Mouse (Mus musculus) liver, embryonic 14.5 days (tissue): ENCODE results near the gene Angptl8. TPM values are rescaled to one million over a fixed set of nuclear protein-coding genes. Genes with fewer than 3 reads are reported as not detected.
"Not testable (repeated sequence)": the region's sequence is repeated elsewhere in the genome, so short reads cannot be mapped to it uniquely, and the experiment has no call there.

ENCODE experiments used
- ATAC-seq: fragments of 200-750 bp; cut with Nextera tagmentation; 2 replicates; pipeline ENCODE4 v1.8.0; 2017; ENCODE audit warnings: moderate number of reproducible peaks, mild to moderate bottlenecking, moderate library complexity; ENCODE audit not compliant: insufficient read depth
- DNase-seq, 3 experiments: peaks; one replicate each; pipeline ENCODE4 v3.0.0-alpha.2; 2012 to 2013; ENCODE audit warnings: low read depth in 3 of 3, low spot score in 3 of 3
- H3K27ac ChIP-seq: fragments of 300-500 bp; sonication (generic); 2 replicates; pipeline ENCODE4 v1.5.1; 2014; ENCODE audit warnings: moderate library complexity, mild to moderate bottlenecking, control low read depth, inconsistent platforms
- H3K27me3 ChIP-seq: fragments of 300-500 bp; sonication (generic); 2 replicates; pipeline ENCODE4 v1.6.1; 2014; ENCODE audit warnings: mild to moderate bottlenecking, low read length, moderate library complexity; ENCODE audit not compliant: control insufficient read depth, insufficient read depth
- H3K36me3 ChIP-seq: fragments of 300-500 bp; sonication (generic); replicated peaks from 2 replicates; pipeline ENCODE4 v1.6.1; 2014; ENCODE audit warnings: low read depth; ENCODE audit not compliant: control insufficient read depth, insufficient read depth
- H3K4me1 ChIP-seq, 2 experiments: fragments of 200-500 bp in 1 of 2; fragments of 300-500 bp in 1 of 2; sonication (generic) in 1 of 2; replicated peaks; 2 replicates each; pipeline ENCODE4 v1.6.1; 2012 to 2014; ENCODE audit warnings: antibody characterized with exemption in 1 of 2, inconsistent platforms in 1 of 2, low read length in 1 of 2; ENCODE audit not compliant: control insufficient read depth in 2 of 2, insufficient read depth in 2 of 2
- H3K4me2 ChIP-seq: fragments of 300-500 bp; sonication (generic); 2 replicates; pipeline ENCODE4 v1.6.1; 2014; ENCODE audit warnings: low read depth, mild to moderate bottlenecking, control low read depth, moderate library complexity
- H3K4me3 ChIP-seq, 2 experiments: fragments of 200-500 bp in 1 of 2; fragments of 300-500 bp in 1 of 2; sonication (generic) in 1 of 2; 2 replicates each; pipeline ENCODE4 v1.5.1; 2012 to 2014; ENCODE audit warnings: low read depth in 2 of 2, low read length in 2 of 2, mild to moderate bottlenecking in 2 of 2, control low read depth in 1 of 2, inconsistent platforms in 1 of 2, moderate library complexity in 1 of 2; ENCODE audit not compliant: insufficient read depth in 1 of 2
- H3K9ac ChIP-seq: fragments of 300-500 bp; sonication (generic); replicated peaks from 2 replicates; pipeline ENCODE4 v1.6.1; 2014; ENCODE audit warnings: mild to moderate bottlenecking, control low read depth, moderate library complexity
- H3K9me3 ChIP-seq: fragments of 300-500 bp; sonication (generic); 2 replicates; pipeline ENCODE4 v1.6.1; 2016; ENCODE audit warnings: low read length, mixed read lengths; ENCODE audit not compliant: control insufficient read depth
- CTCF ChIP-seq: IDR thresholded peaks from 2 replicates; pipeline ENCODE4 v1.5.1; 2016; ENCODE audit warnings: antibody characterized with exemption, low read depth, control low read depth
- EP300 ChIP-seq: IDR thresholded peaks from 2 replicates; pipeline ENCODE4 v1.6.1; 2016; ENCODE audit warnings: antibody characterized with exemption, low read depth
- WGBS: fragments of 180-500 bp; shearing (Covaris S2); extraction: QIAGEN DNeasy Blood & Tissue Kit; methylation state at CpG from one replicate; pipeline ENCODE4 v1.1.7; 2014; ENCODE audit not compliant: insufficient replicate concordance; 5-methylcytosine and 5-hydroxymethylcytosine counted together
- polyA plus RNA-seq, 2 experiments: library from polyadenylated mRNA; depleted of rRNA in 1 of 2; stranded (reverse) in 1 of 2; unstranded in 1 of 2; fragments of >200 nt; fragmentation: Nextera tagmentation in 1 of 2; extraction: Ambion mirVana in 1 of 2; gene quantifications; 2 replicates each; pipeline versions ENCODE4 v1.2.1 to v1.2.3; 2012 to 2014

The Angptl8 gene
- polyA plus RNA-seq, 2 experiments: 19.6 to 20.4 TPM

DNA sequence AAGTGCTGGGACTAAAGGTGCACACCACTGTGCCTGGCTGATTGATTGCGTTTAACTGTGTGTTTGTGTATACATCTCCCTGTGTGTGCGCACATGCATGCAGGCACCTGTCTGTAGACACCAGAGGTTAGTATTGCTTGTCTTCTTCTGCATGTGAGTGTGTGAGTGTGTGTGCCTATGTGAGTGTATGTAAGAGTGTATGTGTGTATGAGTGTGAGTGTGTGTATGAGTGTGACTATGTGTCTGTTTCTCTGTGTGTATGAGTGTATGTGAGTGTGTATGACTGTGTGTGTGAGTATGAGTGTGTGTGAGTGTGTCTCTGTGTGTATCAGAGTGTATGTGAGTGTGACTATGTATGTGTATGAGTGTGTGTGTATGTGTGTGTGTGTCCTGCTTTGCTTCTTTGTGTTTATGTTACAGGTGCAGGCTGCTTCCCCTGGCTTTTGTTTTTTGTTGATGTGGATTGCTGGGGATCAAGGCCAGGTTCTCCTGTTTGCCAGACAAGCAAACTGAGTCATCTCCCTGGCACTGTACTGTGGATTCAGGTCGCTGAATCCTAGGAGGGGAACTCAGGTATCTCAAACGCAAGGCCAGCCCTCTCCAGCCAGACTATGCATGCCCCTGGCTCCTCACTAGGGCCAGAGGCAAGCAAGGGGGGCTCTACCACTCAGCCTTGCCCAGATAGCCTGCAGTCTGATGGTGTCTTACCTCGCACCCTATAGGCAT lies 30.5 kb downstream of the Angptl8 start:
- Histone ChIP-seq H3K4me2 (no peak overlapping the region), H3K4me3 (no peak overlapping the region), H3K4me1 (no peaks in the 10 kb centered on the region; a peak in 1 of 4 replicates), H3K9ac (no peak overlapping the region), H3K36me3 (no peaks in the 10 kb centered on the region), H3K9me3 (no peaks in the 10 kb centered on the region), H3K27me3 (no peaks in the 10 kb centered on the region), H3K27ac (no peak overlapping the region)
- ATAC-seq (no peak), DNase-seq (no peak)
- 48% methylated on average over 5 of the region's 5 CpGs for WGBS
- TF ChIP-seq EP300 (no peak), CTCF (no peak)

DNA sequence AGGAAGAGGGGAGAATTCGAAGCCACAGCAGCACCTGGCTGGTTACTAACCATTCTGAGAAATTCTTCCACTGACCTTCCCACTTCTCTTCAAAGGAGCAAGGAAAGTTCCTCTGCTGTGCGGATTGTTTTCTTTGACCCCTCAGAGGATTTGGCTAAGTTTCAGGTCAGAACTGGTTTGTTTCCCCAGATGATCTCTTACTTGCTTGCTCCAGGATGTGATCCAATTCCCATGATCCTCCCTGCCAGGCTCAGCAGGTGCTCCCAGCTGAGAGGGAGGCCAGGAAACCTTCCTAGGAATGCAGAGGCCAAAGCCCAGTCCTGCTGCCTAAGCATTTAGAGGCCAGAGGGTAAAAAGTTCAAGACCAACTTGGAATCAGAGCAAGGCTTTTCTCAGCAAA lies 31.3 kb downstream of the Angptl8 start:
- DNase-seq: no peak
- no peak for ATAC-seq
- no peak overlapping the region for H3K27ac ChIP-seq
- 48% methylated on average over 2 of the region's 2 CpGs for WGBS
- no peaks in the 10 kb centered on the region for H3K36me3 ChIP-seq
- H3K4me2 ChIP-seq: no peak overlapping the region
- H3K27me3 ChIP-seq: no peaks in the 10 kb centered on the region
- no peaks in the 10 kb centered on the region for H3K9me3 ChIP-seq
- H3K4me1 ChIP-seq: no peaks in the 10 kb centered on the region; a peak in 1 of 4 replicates
- H3K4me3 ChIP-seq: no peak overlapping the region
- H3K9ac ChIP-seq: no peak overlapping the region
- TF ChIP-seq EP300: no peak
- no peak for TF ChIP-seq CTCF

DNA sequence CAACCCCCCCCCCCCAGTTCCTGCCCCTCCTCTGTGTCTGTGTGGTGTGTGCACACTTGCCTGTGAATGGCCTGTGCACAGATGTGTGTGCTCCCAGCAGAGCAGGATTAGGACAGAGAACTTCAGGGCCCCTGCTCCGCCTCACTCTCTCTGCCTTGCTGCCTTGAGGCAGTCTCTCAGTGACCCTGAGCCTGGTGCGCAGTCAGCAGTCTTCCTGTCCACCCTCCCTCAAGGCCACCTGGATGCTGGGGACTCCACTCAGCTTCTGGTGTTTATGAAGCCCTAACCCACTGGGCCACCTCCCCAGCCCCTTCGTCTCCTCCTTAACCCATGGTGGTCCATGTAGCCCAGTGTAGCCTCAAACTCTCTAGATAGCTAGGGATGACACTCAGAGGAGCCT lies 32.4 kb downstream of the Angptl8 start:
- Histone ChIP-seq H3K4me2 (no peak overlapping the region), H3K4me1 (no peaks in the 10 kb centered on the region; a peak in 1 of 4 replicates), H3K4me3 (no peak overlapping the region), H3K27me3 (no peaks in the 10 kb centered on the region), H3K27ac (no peak overlapping the region), H3K9ac (no peak overlapping the region), H3K9me3 (no peaks in the 10 kb centered on the region), H3K36me3 (no peaks in the 10 kb centered on the region)
- ATAC-seq (no peak), DNase-seq (no peak)
- TF ChIP-seq CTCF (no peak), EP300 (no peak)
- 74% methylated on average over 3 of the region's 3 CpGs for WGBS

DNA sequence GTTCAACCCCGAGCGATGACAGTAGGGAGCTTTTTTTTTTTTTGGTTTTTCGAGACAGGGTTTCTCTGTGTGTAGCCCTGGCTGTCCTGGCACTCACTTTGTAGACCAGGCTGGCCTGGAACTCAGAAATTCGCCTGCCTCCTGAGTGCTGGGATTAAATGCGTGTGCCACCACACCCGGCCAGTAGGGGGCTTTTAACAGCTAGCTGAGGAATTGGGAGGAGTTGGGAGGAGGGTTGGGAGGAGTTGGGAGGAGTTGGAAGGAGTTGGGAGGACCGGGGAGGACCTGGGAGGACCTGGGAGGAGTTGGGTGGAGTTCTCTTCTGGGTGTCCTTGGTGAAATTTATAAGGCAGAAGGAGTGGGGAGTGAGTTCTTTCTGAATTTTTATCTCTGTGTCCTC lies 34.0 kb downstream of the Angptl8 start:
- not testable (repeated sequence) for H3K27ac ChIP-seq, DNase-seq, H3K9me3 ChIP-seq, H3K36me3 ChIP-seq, ATAC-seq, H3K4me3 ChIP-seq, H3K4me1 ChIP-seq, H3K4me2 ChIP-seq, H3K27me3 ChIP-seq, H3K9ac ChIP-seq
- peak; percentile 63 for TF ChIP-seq CTCF
- 55% methylated on average over 7 of the region's 7 CpGs for WGBS

DNA sequence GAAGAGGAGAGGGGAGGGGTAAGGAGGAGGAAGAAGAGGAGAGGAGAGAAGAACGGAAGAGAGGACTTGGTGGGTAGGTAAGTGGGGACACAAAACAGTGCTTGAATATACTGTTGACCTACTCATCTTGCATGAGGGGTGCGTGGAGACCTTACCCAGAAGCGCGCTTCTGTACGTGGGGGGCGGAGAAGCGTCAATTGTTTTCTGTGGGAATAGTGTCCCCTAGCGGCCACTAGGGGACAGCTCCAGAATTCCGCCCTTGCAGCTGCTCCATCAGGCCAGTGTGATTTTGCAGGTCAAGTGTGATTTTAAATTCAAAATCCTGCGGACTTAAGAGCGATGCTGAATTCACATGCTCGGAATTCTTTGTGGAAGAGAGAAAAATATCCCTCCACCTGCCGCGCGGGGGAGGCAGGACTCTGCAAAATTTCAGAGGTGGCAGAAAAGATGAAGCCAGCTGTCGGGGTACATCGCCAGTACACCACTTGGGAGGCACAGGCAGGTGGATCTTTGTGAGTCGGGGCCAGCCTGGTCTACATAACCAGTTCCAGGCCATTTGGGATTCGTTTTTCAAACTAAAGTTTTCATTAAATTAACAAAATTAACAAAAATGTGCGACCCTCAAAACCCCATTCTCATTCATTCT lies 35.7 kb downstream of the Angptl8 start:
- Histone ChIP-seq H3K4me1 (no peaks in the 10 kb centered on the region; a peak in 1 of 4 replicates), H3K27ac (no peak overlapping the region), H3K36me3 (no peaks in the 10 kb centered on the region), H3K27me3 (no peaks in the 10 kb centered on the region), H3K4me3 (no peak overlapping the region), H3K4me2 (no peak overlapping the region), H3K9ac (no peak overlapping the region), H3K9me3 (no peaks in the 10 kb centered on the region)
- 14% methylated on average over 20 of the region's 20 CpGs for WGBS
- no peak for ATAC-seq
- DNase-seq: peak in 1 of 3 experiments; percentile 12
- TF ChIP-seq CTCF (peak; percentile 86), EP300 (no peak)
